Mouse (Mus musculus): Measurements from ENCODE around the gene 4930503B20Rik. TPM values are rescaled to one million over a fixed set of nuclear protein-coding genes. Genes with fewer than 3 reads are reported as not detected.

The 4930503B20Rik gene
- polyA plus RNA-seq, 2 experiments: not detected

GRCm38 (mm10) chr3:146596864-146597263, 54.3 kb downstream of the 4930503B20Rik start:
- Histone ChIP-seq H3K9ac (replicated peaks) (no peak overlapping the region), H3K4me3 (ENCODE audit: insufficient read depth in 1 of 2, low read depth in 2 of 2, low read length in 2 of 2) (no peak overlapping the region), H3K27me3 (ENCODE audit: control insufficient read depth, insufficient read depth, low read length) (no peaks in the 10 kb centered on the region), H3K4me1 (replicated peaks; ENCODE audit: control insufficient read depth in 2 of 2, insufficient read depth in 2 of 2, low read length in 1 of 2) (peaks cover 3 to 10% of the 10 kb centered on the region in 2 experiments; a peak in 3 of 4 replicates), H3K9me3 (ENCODE audit: control insufficient read depth, low read length) (no peaks in the 10 kb centered on the region), H3K4me2 (ENCODE audit: low read depth) (no peak overlapping the region), H3K36me3 (replicated peaks; ENCODE audit: control insufficient read depth, insufficient read depth, low read depth) (no peaks in the 10 kb centered on the region), H3K27ac (no peak overlapping the region)
- no peak for TF ChIP-seq CTCF (IDR thresholded peaks at IDR 0.05; ENCODE audit: low read depth)
- no peak for TF ChIP-seq EP300 (IDR thresholded peaks at IDR 0.05; ENCODE audit: low read depth)
- ATAC-seq (ENCODE audit: insufficient read depth) (no peak), DNase-seq (ENCODE audit: low read depth in 3 of 3, low spot score in 3 of 3) (no peak)
- 69% methylated on average over 7 of the region's 7 CpGs for WGBS (ENCODE audit: insufficient replicate concordance)

GRCm38 (mm10) chr3:146596387-146596786, 54.7 kb downstream of the 4930503B20Rik start:
- no peak for ATAC-seq (ENCODE audit: insufficient read depth)
- H3K4me1 ChIP-seq (replicated peaks; ENCODE audit: control insufficient read depth in 2 of 2, insufficient read depth in 2 of 2, low read length in 1 of 2): peaks cover 3 to 10% of the 10 kb centered on the region in 2 experiments; a peak in 2 of 4 replicates
- H3K9me3 ChIP-seq (ENCODE audit: control insufficient read depth, low read length): no peaks in the 10 kb centered on the region
- no peak overlapping the region for H3K4me3 ChIP-seq (ENCODE audit: insufficient read depth in 1 of 2, low read depth in 2 of 2, low read length in 2 of 2)
- TF ChIP-seq EP300 (IDR thresholded peaks at IDR 0.05; ENCODE audit: low read depth) (no peak), CTCF (IDR thresholded peaks at IDR 0.05; ENCODE audit: low read depth) (no peak)
- 69% methylated on average over 8 of the region's 8 CpGs for WGBS (ENCODE audit: insufficient replicate concordance)
- H3K4me2 ChIP-seq (ENCODE audit: low read depth): no peak overlapping the region
- no peaks in the 10 kb centered on the region for H3K27me3 ChIP-seq (ENCODE audit: control insufficient read depth, insufficient read depth, low read length)
- no peak for DNase-seq (ENCODE audit: low read depth in 3 of 3, low spot score in 3 of 3)
- no peak overlapping the region for H3K9ac ChIP-seq (replicated peaks)
- no peak overlapping the region for H3K27ac ChIP-seq
- H3K36me3 ChIP-seq (replicated peaks; ENCODE audit: control insufficient read depth, insufficient read depth, low read depth): no peaks in the 10 kb centered on the region

GRCm38 (mm10) chr3:146595440-146595839, 55.7 kb downstream of the 4930503B20Rik start:
- H3K27ac ChIP-seq: no peak overlapping the region
- H3K9ac ChIP-seq (replicated peaks): no peak overlapping the region

More at GRCm38 (mm10) chr3:146595440-146595839, 55.7 kb downstream of the 4930503B20Rik start:
- no peaks in the 10 kb centered on the region for H3K36me3 ChIP-seq (replicated peaks; ENCODE audit: control insufficient read depth, insufficient read depth, low read depth)
- H3K4me1 ChIP-seq (replicated peaks; ENCODE audit: control insufficient read depth in 2 of 2, insufficient read depth in 2 of 2, low read length in 1 of 2): peaks cover 0 to 7% of the 10 kb centered on the region in 2 experiments; a peak in 2 of 4 replicates
- DNase-seq (ENCODE audit: low read depth in 3 of 3, low spot score in 3 of 3): no peak
- H3K4me3 ChIP-seq (ENCODE audit: insufficient read depth in 1 of 2, low read depth in 2 of 2, low read length in 2 of 2): no peak overlapping the region
- TF ChIP-seq CTCF (IDR thresholded peaks at IDR 0.05; ENCODE audit: low read depth): no peak
- no peak for TF ChIP-seq EP300 (IDR thresholded peaks at IDR 0.05; ENCODE audit: low read depth)
- 58% methylated on average over 6 of the region's 6 CpGs for WGBS (ENCODE audit: insufficient replicate concordance)
- H3K9me3 ChIP-seq (ENCODE audit: control insufficient read depth, low read length): no peaks in the 10 kb centered on the region
- H3K4me2 ChIP-seq (ENCODE audit: low read depth): no peak overlapping the region
- no peak for ATAC-seq (ENCODE audit: insufficient read depth)
- no peaks in the 10 kb centered on the region for H3K27me3 ChIP-seq (ENCODE audit: control insufficient read depth, insufficient read depth, low read length)

Other genes starting within 250 kb of the 4930503B20Rik start
- gene Ssx2ip, start 246.7 kb downstream of the 4930503B20Rik start, polyA plus RNA-seq (2012; rRNA removed): 22.7 and 34.9 TPM in 2 replicates
- gene Ssx2ip, start 246.7 kb downstream of the 4930503B20Rik start, polyA plus RNA-seq (2014; fragmentation: Nextera tagmentation; extraction: Ambion mirVana): 96.2 and 118 TPM in 2 replicates
- gene Ctbs, start 201.5 kb downstream of the 4930503B20Rik start, polyA plus RNA-seq (2012; rRNA removed): 1.3 and 1.7 TPM in 2 replicates
- gene Ctbs, start 201.5 kb downstream of the 4930503B20Rik start, polyA plus RNA-seq (2014; fragmentation: Nextera tagmentation; extraction: Ambion mirVana): 5.2 and 5.4 TPM in 2 replicates
- gene Spata1, start 151.6 kb downstream of the 4930503B20Rik start, polyA plus RNA-seq (2012; rRNA removed): 0.30 and 0.93 TPM in 2 replicates
- gene Spata1, start 151.6 kb downstream of the 4930503B20Rik start, polyA plus RNA-seq (2014; fragmentation: Nextera tagmentation; extraction: Ambion mirVana): 0.32 and 0.65 TPM in 2 replicates
- gene Gng5, start 151.5 kb downstream of the 4930503B20Rik start, polyA plus RNA-seq (2012; rRNA removed): 115 and 136 TPM in 2 replicates
- 559 and 595 TPM in 2 replicates for gene Gng5, start 151.5 kb downstream of the 4930503B20Rik start, polyA plus RNA-seq (2014; fragmentation: Nextera tagmentation; extraction: Ambion mirVana)
- 13.5 and 20.6 TPM in 2 replicates for gene Rpf1, start 129.9 kb downstream of the 4930503B20Rik start, polyA plus RNA-seq (2012; rRNA removed)
- gene Rpf1, start 129.9 kb downstream of the 4930503B20Rik start, polyA plus RNA-seq (2014; fragmentation: Nextera tagmentation; extraction: Ambion mirVana): 32.4 and 32.7 TPM in 2 replicates
- gene Uox, start 80.9 kb downstream of the 4930503B20Rik start, polyA plus RNA-seq (2012; rRNA removed): 2.5 and 4.3 TPM in 2 replicates
- 6.4 and 7.1 TPM in 2 replicates for gene Uox, start 80.9 kb downstream of the 4930503B20Rik start, polyA plus RNA-seq (2014; fragmentation: Nextera tagmentation; extraction: Ambion mirVana)
- 0.45 and 0.52 TPM in 2 replicates for gene Dnase2b, start 35.7 kb downstream of the 4930503B20Rik start, polyA plus RNA-seq (2012; rRNA removed)
- gene Dnase2b, start 35.7 kb downstream of the 4930503B20Rik start, polyA plus RNA-seq (2014; fragmentation: Nextera tagmentation; extraction: Ambion mirVana): 1.4 TPM in 2 replicates
- 0.06 and 0.27 TPM in 2 replicates for gene Samd13, start 34.3 kb upstream of the 4930503B20Rik start, polyA plus RNA-seq (2012; rRNA removed)
- gene Samd13, start 34.3 kb upstream of the 4930503B20Rik start, polyA plus RNA-seq (2014; fragmentation: Nextera tagmentation; extraction: Ambion mirVana): 0.15 TPM in 1 of 2 replicates, not detected in the other
- gene Prkacb, start 161.7 kb upstream of the 4930503B20Rik start, polyA plus RNA-seq (2012; rRNA removed): 4.8 and 6.1 TPM in 2 replicates
- 10.9 and 12.5 TPM in 2 replicates for gene Prkacb, start 161.7 kb upstream of the 4930503B20Rik start, polyA plus RNA-seq (2014; fragmentation: Nextera tagmentation; extraction: Ambion mirVana)
- gene Ttll7, start 201.1 kb upstream of the 4930503B20Rik start, polyA plus RNA-seq (2012; rRNA removed): 0.23 and 0.34 TPM in 2 replicates
- gene Ttll7, start 201.1 kb upstream of the 4930503B20Rik start, polyA plus RNA-seq (2014; fragmentation: Nextera tagmentation; extraction: Ambion mirVana): 0.47 and 0.48 TPM in 2 replicates